Mouse (Mus musculus): ENCODE results near the gene Carf. TPM values are rescaled to one million over a fixed set of nuclear protein-coding genes. Genes with fewer than 3 reads are reported as not detected.

The Carf gene
- polyA plus RNA-seq, 1 experiment from 2014 or later = 6.7 TPM

- Histone ChIP-seq H3K4me2 (ENCODE audit: low read length) (no peak overlapping the region), H3K4me1 (replicated peaks; ENCODE audit: control insufficient read depth, insufficient read depth, low read length) (no peaks in the 10 kb centered on the region), H3K36me3 (ENCODE audit: control insufficient read depth, insufficient read depth, low read length) (peaks cover 9% of the 10 kb centered on the region; the same call in 1 of the 2 replicates), H3K4me3 (ENCODE audit: low read depth, low read length) (no peak overlapping the region), H3K27ac (ENCODE audit: low read depth) (no peak overlapping the region), H3K9me3 (ENCODE audit: control insufficient read depth, low read length) (no peaks in the 10 kb centered on the region), H3K9ac (ENCODE audit: low read length) (no peak overlapping the region), H3K27me3 (replicated peaks; ENCODE audit: control insufficient read depth, insufficient read depth, low read length) (no peaks in the 10 kb centered on the region)
- DNase-seq (ENCODE audit: low spot score) (no peak), ATAC-seq (replicated peaks; ENCODE audit: low FRiP score, low TSS enrichment, low read depth) (no peak)
Observed at GRCm38 (mm10) chr1:60188454-60188853, 90.4 kb downstream of the Carf start.

- WGBS = 73% methylated on average over 3 of the region's 3 CpGs
- no peaks in the 10 kb centered on the region for H3K27me3 ChIP-seq (replicated peaks; ENCODE audit: control insufficient read depth, insufficient read depth, low read length)
- DNase-seq (ENCODE audit: low spot score) (no peak), ATAC-seq (replicated peaks; ENCODE audit: low FRiP score, low TSS enrichment, low read depth) (no peak)
- H3K36me3 ChIP-seq (ENCODE audit: control insufficient read depth, insufficient read depth, low read length) = peaks cover 38% of the 10 kb centered on the region
- H3K4me3 ChIP-seq (ENCODE audit: low read depth, low read length) = no peak overlapping the region
- no peaks in the 10 kb centered on the region for H3K4me1 ChIP-seq (replicated peaks; ENCODE audit: control insufficient read depth, insufficient read depth, low read length)
- no peak overlapping the region for H3K4me2 ChIP-seq (ENCODE audit: low read length)
- H3K9ac ChIP-seq (ENCODE audit: low read length) = no peak overlapping the region
- no peaks in the 10 kb centered on the region for H3K9me3 ChIP-seq (ENCODE audit: control insufficient read depth, low read length)
- no peak overlapping the region for H3K27ac ChIP-seq (ENCODE audit: low read depth)
Observed at GRCm38 (mm10) chr1:60196813-60197212, 98.8 kb downstream of the Carf start.

- Histone ChIP-seq H3K4me1 (replicated peaks; ENCODE audit: control insufficient read depth, insufficient read depth, low read length) (no peaks in the 10 kb centered on the region), H3K4me2 (ENCODE audit: low read length) (no peak overlapping the region), H3K9ac (ENCODE audit: low read length) (no peak overlapping the region), H3K27me3 (replicated peaks; ENCODE audit: control insufficient read depth, insufficient read depth, low read length) (no peaks in the 10 kb centered on the region), H3K9me3 (ENCODE audit: control insufficient read depth, low read length) (no peaks in the 10 kb centered on the region), H3K36me3 (ENCODE audit: control insufficient read depth, insufficient read depth, low read length) (peaks cover 53% of the 10 kb centered on the region), H3K4me3 (ENCODE audit: low read depth, low read length) (no peak overlapping the region), H3K27ac (ENCODE audit: low read depth) (no peak overlapping the region)
- DNase-seq (ENCODE audit: low spot score) (no peak), ATAC-seq (replicated peaks; ENCODE audit: low FRiP score, low TSS enrichment, low read depth) (no peak)
- 81% methylated on average over 4 of the region's 4 CpGs for WGBS
Observed at GRCm38 (mm10) chr1:60199006-60199405, 101.0 kb downstream of the Carf start.

Other genes with a start within 250 kb of the Carf start
- gene Fam117b, start 185.2 kb upstream of the Carf start, polyA plus RNA-seq (2014; fragmentation: Nextera tagmentation; extraction: Ambion mirVana) = 10.3 and 11.0 TPM in 2 replicates
- gene Ica1l, start 55.1 kb upstream of the Carf start, polyA plus RNA-seq (2014; fragmentation: Nextera tagmentation; extraction: Ambion mirVana) = 0.80 and 1.9 TPM in 2 replicates
- gene Wdr12, start 398 bp downstream of the Carf start, polyA plus RNA-seq (2014; fragmentation: Nextera tagmentation; extraction: Ambion mirVana) = 51.8 and 60.2 TPM in 2 replicates
- gene Nbeal1, start 82.4 kb downstream of the Carf start, polyA plus RNA-seq (2014; fragmentation: Nextera tagmentation; extraction: Ambion mirVana) = 8.0 and 9.9 TPM in 2 replicates
- 12.0 and 18.7 TPM in 2 replicates for gene Cyp20a1, start 245.1 kb downstream of the Carf start, polyA plus RNA-seq (2014; fragmentation: Nextera tagmentation; extraction: Ambion mirVana)

All from intestine, embryonic 14.5 days (tissue).